Mouse (Mus musculus) lung, embryonic 15.5 days (tissue): ENCODE data around the gene Vmn2r10. TPM values are rescaled to one million over a fixed set of nuclear protein-coding genes. Genes with fewer than 3 reads are reported as not detected.
"Not testable (repeated sequence)": the region's sequence is repeated elsewhere in the genome, so short reads cannot be mapped to it uniquely, and the experiment has no call there.

Source experiments
- ATAC-seq: fragments of 200-750 bp; cut with Nextera tagmentation; 2 replicates; pipeline ENCODE4 v1.8.0; 2017; ENCODE audit warnings: moderate number of reproducible peaks, borderline replicate concordance; ENCODE audit not compliant: low FRiP score, low TSS enrichment; ENCODE audit errors: extremely low read depth
- H3K27ac ChIP-seq: fragments of 300-500 bp; sonication (generic); 2 replicates; pipeline ENCODE4 v1.5.1; 2015; ENCODE audit warnings: moderate library complexity, mild to moderate bottlenecking, inconsistent platforms
- H3K27me3 ChIP-seq: fragments of 300-500 bp; sonication (generic); 2 replicates; pipeline ENCODE4 v1.6.1; 2015; ENCODE audit warnings: inconsistent platforms
- H3K36me3 ChIP-seq: fragments of 300-500 bp; sonication (generic); 2 replicates; pipeline ENCODE4 v1.6.1; 2015; ENCODE audit warnings: inconsistent platforms
- H3K4me1 ChIP-seq: fragments of 300-500 bp; sonication (generic); 2 replicates; pipeline ENCODE4 v1.6.1; 2015; ENCODE audit warnings: inconsistent platforms
- H3K4me2 ChIP-seq: fragments of 300-500 bp; sonication (generic); 2 replicates; pipeline ENCODE4 v1.6.1; 2015; ENCODE audit warnings: inconsistent platforms, mild to moderate bottlenecking, moderate library complexity
- H3K4me3 ChIP-seq: fragments of 300-500 bp; sonication (generic); 2 replicates; pipeline ENCODE4 v1.5.1; 2015; ENCODE audit warnings: mild to moderate bottlenecking, inconsistent platforms
- H3K9ac ChIP-seq: fragments of 300-500 bp; sonication (generic); 2 replicates; pipeline ENCODE4 v1.6.1; 2015; ENCODE audit warnings: inconsistent platforms
- H3K9me3 ChIP-seq: fragments of 300-500 bp; sonication (generic); 2 replicates; pipeline ENCODE4 v1.6.1; 2016; ENCODE audit warnings: inconsistent platforms
- WGBS: fragments of 180-500 bp; shearing (Covaris S2); methylation state at CpG from one replicate; pipeline ENCODE4 v1.1.7; 2015; 5-methylcytosine and 5-hydroxymethylcytosine counted together
- polyA plus RNA-seq: library from polyadenylated mRNA; unstranded; fragments of >200 nt; fragmentation: Nextera tagmentation; extraction: Ambion mirVana; gene quantifications from 2 replicates; pipeline ENCODE4 v1.2.1, GENCODE M21; 2015

The Vmn2r10 gene
- not detected in 2 replicates for polyA plus RNA-seq

DNA sequence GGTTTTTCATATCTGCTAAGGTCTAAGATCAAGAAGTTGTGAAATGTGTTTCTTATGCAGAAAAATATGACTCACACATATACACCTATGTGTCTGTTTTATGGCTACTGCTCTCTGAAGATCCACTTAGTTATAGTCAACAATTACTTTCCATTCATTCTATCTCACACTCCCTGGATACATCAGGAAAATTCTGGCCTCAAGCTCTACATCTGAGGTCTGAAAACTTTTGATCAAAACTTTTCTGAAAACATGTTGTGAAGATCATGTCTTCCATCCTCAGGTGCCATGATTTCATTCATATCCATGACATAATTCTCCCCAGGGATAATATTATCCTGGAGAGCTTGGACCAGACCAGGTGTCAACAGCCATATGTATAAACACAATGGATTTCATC, at the start of gene Vmn2r10:
Gene Vmn2r10 (minus strand): TSS at position 101 of the 400 bp plus-strand sequence.
- not testable (repeated sequence) for H3K4me2 ChIP-seq, H3K9ac ChIP-seq, H3K4me3 ChIP-seq, ATAC-seq, H3K36me3 ChIP-seq, H3K9me3 ChIP-seq, H3K4me1 ChIP-seq, H3K27me3 ChIP-seq, H3K27ac ChIP-seq

DNA sequence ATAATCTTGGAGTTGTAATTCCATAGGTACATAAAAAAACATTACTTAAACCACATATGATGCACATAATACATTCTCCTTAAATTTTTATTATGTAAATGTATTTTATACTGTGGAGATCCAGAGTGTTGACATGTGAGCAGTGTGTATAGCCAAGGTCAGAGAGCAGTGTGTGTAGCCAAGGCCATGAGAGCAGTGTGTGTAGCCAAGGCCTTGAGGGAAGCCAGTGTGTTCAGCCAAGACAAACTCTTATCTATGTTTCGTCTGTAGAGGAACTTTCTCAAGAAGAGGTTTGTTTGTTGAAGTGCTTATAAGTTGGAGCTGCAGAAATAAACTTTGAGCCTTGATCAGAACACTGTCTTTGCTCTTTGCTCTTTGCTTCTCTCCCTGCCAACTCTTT, 49.0 kb upstream of the Vmn2r10 start:
- Histone ChIP-seq H3K27ac (no peak overlapping the region), H3K27me3 (no peaks in the 10 kb centered on the region), H3K9ac (no peak overlapping the region), H3K9me3 (no peaks in the 10 kb centered on the region), H3K4me1 (no peaks in the 10 kb centered on the region), H3K4me2 (no peak overlapping the region), H3K36me3 (no peaks in the 10 kb centered on the region), H3K4me3 (no peak overlapping the region)
- ATAC-seq: no peak
- 53% methylated on average over 1 of the region's 1 CpGs for WGBS

- no peak overlapping the region for H3K27ac ChIP-seq
- H3K36me3 ChIP-seq: no peaks in the 10 kb centered on the region
- H3K27me3 ChIP-seq: no peaks in the 10 kb centered on the region
- H3K4me2 ChIP-seq: no peak overlapping the region
- no peak overlapping the region for H3K9ac ChIP-seq
- H3K4me1 ChIP-seq: no peaks in the 10 kb centered on the region
- H3K4me3 ChIP-seq: no peak overlapping the region
- no peaks in the 10 kb centered on the region for H3K9me3 ChIP-seq
- no peak for ATAC-seq
Observed at GRCm38 (mm10) chr5:109032591-109032990, 26.3 kb upstream of the Vmn2r10 start.

- no peak for ATAC-seq
- no peak overlapping the region for H3K27ac ChIP-seq
- H3K4me3 ChIP-seq: no peak overlapping the region
- no peak overlapping the region for H3K9ac ChIP-seq
- no peak overlapping the region for H3K4me2 ChIP-seq
- H3K27me3 ChIP-seq: no peaks in the 10 kb centered on the region
- H3K9me3 ChIP-seq: no peaks in the 10 kb centered on the region
- no peaks in the 10 kb centered on the region for H3K4me1 ChIP-seq
- WGBS: 76% methylated on average over 3 of the region's 3 CpGs
- no peaks in the 10 kb centered on the region for H3K36me3 ChIP-seq
Observed at GRCm38 (mm10) chr5:108988924-108989323, 17.4 kb downstream of the Vmn2r10 start.

Other genes with a start within 250 kb of the Vmn2r10 start
- gene Rnf212, start 231.5 kb downstream of the Vmn2r10 start, polyA plus RNA-seq: not detected in 2 replicates
- not detected in 2 replicates for gene Tmed11, start 211.2 kb downstream of the Vmn2r10 start, polyA plus RNA-seq
- gene Vmn2r8, start 197.7 kb downstream of the Vmn2r10 start, polyA plus RNA-seq: not detected in 2 replicates
- not detected in 2 replicates for gene Vmn2r9, start 153.9 kb downstream of the Vmn2r10 start, polyA plus RNA-seq
- not detected in 2 replicates for gene Vmn2r11, start 53.0 kb upstream of the Vmn2r10 start, polyA plus RNA-seq
- not detected in 2 replicates for gene Vmn2r12, start 91.4 kb upstream of the Vmn2r10 start, polyA plus RNA-seq
- gene Vmn2r13, start 185.7 kb upstream of the Vmn2r10 start, polyA plus RNA-seq: not detected in 2 replicates
- gene Vmn2r14, start 218.2 kb upstream of the Vmn2r10 start, polyA plus RNA-seq: not detected in 2 replicates